In the genomic region with DNA sequence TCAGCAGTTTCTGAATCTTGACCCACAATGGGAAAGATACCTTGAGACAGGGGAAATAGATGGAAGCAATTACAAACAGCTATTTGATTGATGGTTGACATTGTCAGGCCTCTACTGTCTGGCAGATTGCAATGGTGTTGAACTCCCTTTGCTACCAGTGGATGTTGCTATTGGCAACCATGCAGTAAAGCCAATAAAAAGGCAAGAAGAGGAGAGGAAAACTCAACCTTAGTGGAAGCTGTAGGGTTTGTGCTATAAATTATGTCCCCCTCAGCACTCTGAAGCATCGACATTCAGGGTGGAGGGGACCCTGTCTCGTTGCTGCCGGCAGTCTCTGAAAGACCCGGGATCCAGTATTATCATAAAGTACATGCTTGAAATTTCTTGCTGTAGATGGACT, we compare ENCODE assay signal across 11 mouse cellular contexts. TPM values are rescaled to one million over a fixed set of nuclear protein-coding genes. Genes with fewer than 3 reads are reported as not detected.
A peak's percentile ranks its signal among the peaks of the same experiment; 100 is the strongest.
DNase-seq lines count a peak whose midpoint lies in the region; ATAC-seq lines count a peak whose summit lies in the region.
"Had no signal": no experiment of that assay in that cellular context is flagged by ENCODE, and none has a peak within 500 bp of the region (broad histone marks: within the 10 kb centered on the region; RNA-seq: fewer than 3 reads in every experiment).

No protein-coding gene starts in this region.

- H3K4me3 ChIP-seq in hindbrain, embryonic 13.5 days, result peak overlapping the region; percentile 12
- H3K4me3 ChIP-seq in midbrain, embryonic 16.5 days (ENCODE audit: low read depth, low read length), result no peak overlapping the region
- H3K4me3 ChIP-seq: lung, embryonic 15.5 days had no signal

- peak overlapping the region; percentile 46 for H3K9ac ChIP-seq in hindbrain, embryonic 13.5 days
- peak overlapping the region; percentile 59 for H3K9ac ChIP-seq in midbrain, embryonic 16.5 days (ENCODE audit: low read depth, low read length)
- H3K9ac ChIP-seq: lung, embryonic 15.5 days had no signal

- peak overlapping the region; percentile 91 for H3K27ac ChIP-seq in hindbrain, embryonic 13.5 days
- H3K27ac ChIP-seq in midbrain, embryonic 16.5 days (ENCODE audit: low read length), result peak overlapping the region; percentile 92
- H3K27ac ChIP-seq: lung, embryonic 15.5 days had no signal

- WGBS in hindbrain, embryonic 13.5 days, result 16% methylated on average over 4 of the region's 4 CpGs
- 40% methylated on average over 4 of the region's 4 CpGs for WGBS in midbrain, embryonic 16.5 days

- DNase-seq in embryo, embryonic 10.5 days (ENCODE audit: low spot score), result peak; percentile 47
- DNase-seq in embryo, embryonic 9.5 days (ENCODE audit: extremely low spot score), result no peak
- DNase-seq in R1 (ENCODE audit: low read depth, low spot score), result peak; percentile 41
- DNase-seq in right cerebral cortex, postnatal 36 days (ENCODE audit: low spot score in 2 of 2), result no peak
- no peak for DNase-seq in ovary, postnatal 10 days (ENCODE audit: low spot score)
- no peak for DNase-seq in retina, embryonic 14.5 days (ENCODE audit: low spot score)
- DNase-seq: cerebellum, adult 11 months; gastrocnemius, postnatal 14 days had no signal

- H3K4me2 ChIP-seq in hindbrain, embryonic 13.5 days, result peak overlapping the region; percentile 36
- H3K4me2 ChIP-seq in midbrain, embryonic 16.5 days (ENCODE audit: low read length), result peak overlapping the region; percentile 45
- H3K4me2 ChIP-seq: lung, embryonic 15.5 days had no signal

- H3K36me3 ChIP-seq in hindbrain, embryonic 13.5 days, result no peaks in the 10 kb centered on the region
- H3K36me3 ChIP-seq in midbrain, embryonic 16.5 days (ENCODE audit: control insufficient read depth, insufficient read depth, low read length), result no peaks in the 10 kb centered on the region
- H3K36me3 ChIP-seq: lung, embryonic 15.5 days had no signal

- no peaks in the 10 kb centered on the region for H3K9me3 ChIP-seq in hindbrain, embryonic 13.5 days
- H3K9me3 ChIP-seq in midbrain, embryonic 16.5 days (replicated peaks; ENCODE audit: control insufficient read depth, low read length, poor library complexity, severe bottlenecking), result no peaks in the 10 kb centered on the region
- H3K9me3 ChIP-seq: lung, embryonic 15.5 days had no signal

- ATAC-seq in hindbrain, embryonic 13.5 days (ENCODE audit: low FRiP score), result peak; percentile 76
- peak; percentile 71 for ATAC-seq in midbrain, embryonic 16.5 days

- no peaks in the 10 kb centered on the region for H3K27me3 ChIP-seq in hindbrain, embryonic 13.5 days
- no peaks in the 10 kb centered on the region for H3K27me3 ChIP-seq in midbrain, embryonic 16.5 days (ENCODE audit: control insufficient read depth, insufficient read depth, low read depth, low read length)
- H3K27me3 ChIP-seq: lung, embryonic 15.5 days had no signal

- peaks cover 67% of the 10 kb centered on the region for H3K4me1 ChIP-seq in hindbrain, embryonic 13.5 days (replicated peaks)
- peaks cover 22% of the 10 kb centered on the region for H3K4me1 ChIP-seq in midbrain, embryonic 16.5 days (ENCODE audit: control insufficient read depth, insufficient read depth, low read length)

RNA-seq across cellular contexts. Expression of a gene that starts 6.6 kb away (rescaled TPM):
- polyA plus RNA-seq in hindbrain, embryonic 13.5 days (2015; fragmentation: Nextera tagmentation; extraction: Ambion mirVana), result 7.3 and 8.2 TPM in 2 replicates
- polyA plus RNA-seq in midbrain, embryonic 16.5 days (2015; fragmentation: Nextera tagmentation; extraction: Ambion mirVana), result 8.8 and 10.2 TPM in 2 replicates

RNA-seq across cellular contexts. Expression of a gene that starts 10.4 kb away (rescaled TPM):
- 1.0 and 1.1 TPM in 2 replicates for polyA plus RNA-seq in hindbrain, embryonic 13.5 days (2015; fragmentation: Nextera tagmentation; extraction: Ambion mirVana)
- 0.78 and 1.2 TPM in 2 replicates for polyA plus RNA-seq in midbrain, embryonic 16.5 days (2015; fragmentation: Nextera tagmentation; extraction: Ambion mirVana)

RNA-seq across cellular contexts. Expression of a gene that starts 50.0 kb away (rescaled TPM):
- 16.7 and 20.9 TPM in 2 replicates for polyA plus RNA-seq in hindbrain, embryonic 13.5 days (2015; fragmentation: Nextera tagmentation; extraction: Ambion mirVana)
- polyA plus RNA-seq in midbrain, embryonic 16.5 days (2015; fragmentation: Nextera tagmentation; extraction: Ambion mirVana), result 21.4 and 22.7 TPM in 2 replicates

Comparison
In these comparisons a context has a peak if more than half of its experiments do, and no peak if none do; other contexts are left out.
1. DNase-seq: peak in embryo, embryonic 10.5 days (single experiment) and R1 (single experiment); none in embryo, embryonic 9.5 days (single experiment), right cerebral cortex, postnatal 36 days (0 of 2), ovary, postnatal 10 days (single experiment) and retina, embryonic 14.5 days (single experiment).